Mouse (Mus musculus) forebrain, embryonic 14.5 days (tissue): ENCODE measurements at regions not wholly inside any gene's neighbourhood (a gene's known extent, or its start where the extent isn't known, plus 50 kb on each side); places are given as distances from the start of the nearest gene placed in this dataset.

Experiments used
- ATAC-seq: fragments of 200-750 bp; cut with Nextera tagmentation; 2 replicates; pipeline ENCODE4 v1.8.0; 2017; ENCODE audit warnings: mild to moderate bottlenecking, moderate library complexity
- DNase-seq: peaks from one replicate; pipeline ENCODE4 v3.0.0-alpha.2; 2015; ENCODE audit warnings: low spot score
- H3K27ac ChIP-seq: fragments of 300-500 bp; sonication (generic); 2 replicates; pipeline ENCODE4 v1.5.1; 2014; ENCODE audit warnings: low read depth, mild to moderate bottlenecking, control low read depth, low read length, moderate library complexity
- H3K27me3 ChIP-seq: fragments of 300-500 bp; sonication (generic); replicated peaks from 2 replicates; pipeline ENCODE4 v1.6.1; 2014; ENCODE audit warnings: low read length, control low read depth, mixed read lengths; ENCODE audit not compliant: control insufficient read depth, insufficient read depth
- H3K36me3 ChIP-seq: fragments of 300-500 bp; sonication (generic); 2 replicates; pipeline ENCODE4 v1.6.1; 2014; ENCODE audit warnings: low read length, control low read depth; ENCODE audit not compliant: control insufficient read depth, insufficient read depth
- H3K4me1 ChIP-seq: fragments of 300-500 bp; sonication (generic); 2 replicates; pipeline ENCODE4 v1.6.1; 2014; ENCODE audit warnings: antibody characterized with exemption, low read length, control low read depth; ENCODE audit not compliant: control insufficient read depth, insufficient read depth
- H3K4me2 ChIP-seq: fragments of 300-500 bp; sonication (generic); 2 replicates; pipeline ENCODE4 v1.6.1; 2014; ENCODE audit warnings: mild to moderate bottlenecking, control low read depth, low read length
- H3K4me3 ChIP-seq: fragments of 300-500 bp; sonication (generic); 2 replicates; pipeline ENCODE4 v1.5.1; 2014; ENCODE audit warnings: low read depth, low read length, control low read depth
- H3K9ac ChIP-seq: fragments of 300-500 bp; sonication (generic); 2 replicates; pipeline ENCODE4 v1.6.1; 2014; ENCODE audit warnings: mild to moderate bottlenecking, low read length, control low read depth, moderate library complexity
- H3K9me3 ChIP-seq: fragments of 300-500 bp; sonication (generic); replicated peaks from 2 replicates; pipeline ENCODE4 v1.6.1; 2016; ENCODE audit warnings: low read length, control low read depth, mixed read lengths; ENCODE audit not compliant: control insufficient read depth
- WGBS: fragments of 180-500 bp; shearing (Covaris S2); extraction: QIAGEN DNeasy Blood & Tissue Kit; methylation state at CpG from one replicate; pipeline ENCODE4 v1.1.7; 2014; 5-methylcytosine and 5-hydroxymethylcytosine counted together

DNA sequence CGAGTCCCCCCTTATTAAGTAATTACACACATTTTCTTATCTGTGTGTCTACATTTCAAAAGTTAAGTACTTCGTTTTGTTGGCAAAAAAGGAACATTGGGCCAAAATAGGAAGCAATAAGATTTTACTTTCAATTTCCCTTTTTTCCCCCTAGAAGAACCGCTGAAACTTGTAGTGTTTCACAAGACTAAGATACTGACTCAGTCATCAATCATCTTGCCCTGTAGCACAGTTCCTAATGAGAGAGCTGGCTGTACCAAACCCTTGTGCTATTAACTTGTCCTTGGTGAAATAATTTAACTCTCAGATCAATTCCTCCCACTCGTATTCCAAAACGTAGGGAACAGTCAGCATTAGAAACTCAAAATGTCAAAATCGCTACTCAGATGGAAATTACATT lies 66.6 kb upstream of the Rap2b start:
- H3K9me3 ChIP-seq: no peaks in the 10 kb centered on the region
- no peaks in the 10 kb centered on the region for H3K36me3 ChIP-seq
- H3K9ac ChIP-seq: no peak overlapping the region
- H3K27ac ChIP-seq: no peak overlapping the region
- ATAC-seq (no peak), DNase-seq (no peak)
- no peak overlapping the region for H3K4me2 ChIP-seq
- 82% methylated on average over 6 of the region's 6 CpGs for WGBS
- H3K4me1 ChIP-seq: no peaks in the 10 kb centered on the region
- H3K4me3 ChIP-seq: no peak overlapping the region
- H3K27me3 ChIP-seq: no peaks in the 10 kb centered on the region

- DNase-seq: no peak
- H3K36me3 ChIP-seq: no peaks in the 10 kb centered on the region
- H3K4me1 ChIP-seq: no peaks in the 10 kb centered on the region
- no peak overlapping the region for H3K27ac ChIP-seq
- H3K9me3 ChIP-seq: no peaks in the 10 kb centered on the region
- no peak overlapping the region for H3K9ac ChIP-seq
- H3K4me2 ChIP-seq: no peak overlapping the region
- ATAC-seq: no peak
- H3K27me3 ChIP-seq: no peaks in the 10 kb centered on the region
- no peak overlapping the region for H3K4me3 ChIP-seq
- 66% methylated on average over 3 of the region's 3 CpGs for WGBS
Observed at GRCm38 (mm10) chr3:61297290-61297689, 64.1 kb upstream of the Rap2b start.

DNA sequence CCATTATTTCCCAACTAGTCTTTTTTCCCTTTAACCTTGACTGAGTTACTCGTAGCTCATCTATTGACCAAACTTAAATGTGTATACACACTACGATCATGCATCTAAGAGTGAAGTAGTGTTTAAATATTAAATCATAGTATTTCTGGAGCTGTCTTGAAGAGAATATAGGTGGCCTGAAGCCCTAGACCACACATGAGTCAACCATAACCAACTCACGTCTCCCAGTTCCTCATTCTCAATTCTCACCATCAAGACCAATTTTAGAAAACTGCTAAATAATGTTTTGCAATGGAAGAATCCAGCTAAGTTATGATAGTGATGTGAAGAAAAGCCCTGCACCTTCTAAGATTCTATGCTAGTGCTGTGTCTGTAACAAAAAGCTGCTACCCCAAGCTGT lies 59.2 kb upstream of the Rap2b start:
- ATAC-seq (no peak), DNase-seq (no peak)
- no peaks in the 10 kb centered on the region for H3K4me1 ChIP-seq
- no peak overlapping the region for H3K9ac ChIP-seq
- no peak overlapping the region for H3K27ac ChIP-seq
- WGBS: 92% methylated on average over 3 of the region's 3 CpGs
- H3K4me2 ChIP-seq: no peak overlapping the region
- no peaks in the 10 kb centered on the region for H3K27me3 ChIP-seq
- no peaks in the 10 kb centered on the region for H3K36me3 ChIP-seq
- no peaks in the 10 kb centered on the region for H3K9me3 ChIP-seq
- H3K4me3 ChIP-seq: no peak overlapping the region

- no peak overlapping the region for H3K4me3 ChIP-seq
- DNase-seq: no peak
- H3K27me3 ChIP-seq: no peaks in the 10 kb centered on the region
- H3K27ac ChIP-seq: no peak overlapping the region
- no peak overlapping the region for H3K4me2 ChIP-seq
- H3K4me1 ChIP-seq: no peaks in the 10 kb centered on the region
- ATAC-seq: no peak
- no peaks in the 10 kb centered on the region for H3K36me3 ChIP-seq
- no peak overlapping the region for H3K9ac ChIP-seq
- H3K9me3 ChIP-seq: no peaks in the 10 kb centered on the region
- 91% methylated on average over 3 of the region's 3 CpGs for WGBS
Observed at GRCm38 (mm10) chr3:61303485-61303884, 58.0 kb upstream of the Rap2b start.

GRCm38 (mm10) chr3:61306306-61306705 lies 55.1 kb upstream of the Rap2b start:
- H3K4me1 ChIP-seq: no peaks in the 10 kb centered on the region
- no peaks in the 10 kb centered on the region for H3K9me3 ChIP-seq
- no peak overlapping the region for H3K4me2 ChIP-seq
- 40% methylated on average over 2 of the region's 2 CpGs for WGBS
- H3K27ac ChIP-seq: no peak overlapping the region
- ATAC-seq: no peak
- no peaks in the 10 kb centered on the region for H3K36me3 ChIP-seq
- no peak for DNase-seq
- no peak overlapping the region for H3K9ac ChIP-seq
- no peaks in the 10 kb centered on the region for H3K27me3 ChIP-seq
- no peak overlapping the region for H3K4me3 ChIP-seq

DNA sequence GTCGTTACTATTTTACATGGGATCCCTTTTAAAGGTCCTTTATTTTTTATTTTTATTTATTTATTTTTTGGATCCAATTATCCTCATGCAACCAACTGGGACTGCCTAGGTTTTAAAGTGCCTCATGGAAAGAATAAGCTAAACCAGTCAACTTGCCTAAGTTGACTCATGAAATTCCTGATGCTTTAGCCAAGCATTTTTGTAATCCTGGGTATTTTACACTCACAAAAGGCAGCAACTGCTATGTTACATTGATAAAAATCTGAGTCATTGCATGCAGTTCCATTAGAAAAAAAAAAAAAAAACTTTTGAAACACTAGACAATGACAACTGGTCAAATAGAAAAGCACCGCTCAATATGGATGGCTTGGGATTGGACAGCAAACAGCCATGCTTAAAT lies 52.7 kb upstream of the Rap2b start:
- DNase-seq (no peak), ATAC-seq (no peak)
- 93% methylated on average over 2 of the region's 2 CpGs for WGBS
- Histone ChIP-seq H3K27ac (no peak overlapping the region), H3K4me2 (no peak overlapping the region), H3K9ac (no peak overlapping the region), H3K27me3 (no peaks in the 10 kb centered on the region), H3K4me1 (no peaks in the 10 kb centered on the region), H3K4me3 (no peak overlapping the region), H3K9me3 (no peaks in the 10 kb centered on the region), H3K36me3 (no peaks in the 10 kb centered on the region)

- no peak overlapping the region for H3K4me2 ChIP-seq
- WGBS: 90% methylated on average over 1 of the region's 1 CpGs
- DNase-seq (no peak), ATAC-seq (no peak)
- H3K4me3 ChIP-seq: no peak overlapping the region
- H3K4me1 ChIP-seq: no peaks in the 10 kb centered on the region
- H3K27me3 ChIP-seq: no peaks in the 10 kb centered on the region
- H3K27ac ChIP-seq: no peak overlapping the region
- H3K9me3 ChIP-seq: no peaks in the 10 kb centered on the region
- H3K9ac ChIP-seq: no peak overlapping the region
- no peaks in the 10 kb centered on the region for H3K36me3 ChIP-seq
Observed at GRCm38 (mm10) chr3:61309197-61309596, 52.2 kb upstream of the Rap2b start.
